Comparison of ENCODE assay signal across 11 mouse cellular contexts in genomic region chr8:12445926-12446680, GRCm38 (mm10). TPM values are rescaled to one million over a fixed set of nuclear protein-coding genes. Genes with fewer than 3 reads are reported as not detected.
DNase-seq lines count a peak whose midpoint lies in the region; ATAC-seq and TF ChIP-seq lines count a peak whose summit lies in the region.
"Had no signal": no experiment of that assay in that cellular context is flagged by ENCODE, and none has a peak within 500 bp of the region (broad histone marks: within the 10 kb centered on the region; RNA-seq: fewer than 3 reads in every experiment).

No protein-coding gene starts in this region.

- 1% methylated on average over 26 of the region's 26 CpGs for WGBS in heart, embryonic 13.5 days
- 3% methylated on average over 26 of the region's 26 CpGs for WGBS in heart, adult 2 months
- WGBS in embryonic facial prominence, embryonic 12.5 days = 1% methylated on average over 26 of the region's 26 CpGs
- 4% methylated on average over 26 of the region's 26 CpGs for WGBS in hindbrain, embryonic 15.5 days

- H3K4me1 ChIP-seq in heart, embryonic 13.5 days = no peaks in the 10 kb centered on the region
- H3K4me1 ChIP-seq in heart, adult 2 months (ENCODE audit: control insufficient read depth, insufficient read depth, low read length) = no peaks in the 10 kb centered on the region
- peaks cover 7% of the 10 kb centered on the region; the same call in 1 of the 2 replicates for H3K4me1 ChIP-seq in embryonic facial prominence, embryonic 12.5 days
- H3K4me1 ChIP-seq in hindbrain, embryonic 15.5 days (replicated peaks) = peaks cover 10% of the 10 kb centered on the region

- H3K79me2 ChIP-seq in heart, adult 2 months (replicated peaks; ENCODE audit: control insufficient read depth, insufficient read depth, low read length) = no peaks in the 10 kb centered on the region

- H3K9ac ChIP-seq in heart, embryonic 13.5 days = no peak overlapping the region
- H3K9ac ChIP-seq in heart, adult 2 months (ENCODE audit: low read depth, low read length) = no peak overlapping the region
- no peak overlapping the region for H3K9ac ChIP-seq in embryonic facial prominence, embryonic 12.5 days
- H3K9ac ChIP-seq in hindbrain, embryonic 15.5 days = 0 out of 2 replicates have a peak overlapping the region, but pooled peaks have one; percentile 19
- H3K9ac ChIP-seq: liver, embryonic 14.5 days had no signal

- H3K4me3 ChIP-seq in heart, embryonic 13.5 days = peak overlapping the region; percentile 29
- H3K4me3 ChIP-seq in heart, adult 2 months = no peak overlapping the region
- no peak overlapping the region for H3K4me3 ChIP-seq in embryonic facial prominence, embryonic 12.5 days
- H3K4me3 ChIP-seq in hindbrain, embryonic 15.5 days = peak overlapping the region; percentile 12

- no peaks in the 10 kb centered on the region for H3K9me3 ChIP-seq in heart, embryonic 13.5 days
- no peaks in the 10 kb centered on the region for H3K9me3 ChIP-seq in embryonic facial prominence, embryonic 12.5 days
- no peaks in the 10 kb centered on the region for H3K9me3 ChIP-seq in hindbrain, embryonic 15.5 days

- no peak for DNase-seq in heart, adult 2 months
- DNase-seq in neural tube, embryonic 10.5 days (ENCODE audit: extremely low spot score, low spot score) = peak; percentile 30
- no peak for DNase-seq in spleen, postnatal 4 days (ENCODE audit: low spot score in 2 of 2)
- no peak for DNase-seq in gastrocnemius, adult 18-20 months (ENCODE audit: low spot score)
- no peak for DNase-seq in spleen, adult 12 weeks (ENCODE audit: low spot score)
- DNase-seq: B cell, adult 2 months; heart, adult 11 months had no signal

- TF ChIP-seq EP300 in heart, adult 2 months (IDR thresholded peaks at IDR 0.05; ENCODE audit: insufficient read depth, low read depth, low read length) = no peak

- H3K36me3 ChIP-seq in heart, embryonic 13.5 days = no peaks in the 10 kb centered on the region
- H3K36me3 ChIP-seq in heart, adult 2 months (ENCODE audit: control insufficient read depth, insufficient read depth, low read length) = no peaks in the 10 kb centered on the region
- no peaks in the 10 kb centered on the region for H3K36me3 ChIP-seq in embryonic facial prominence, embryonic 12.5 days
- H3K36me3 ChIP-seq in hindbrain, embryonic 15.5 days = no peaks in the 10 kb centered on the region

- peak overlapping the region; percentile 45 for H3K4me2 ChIP-seq in heart, embryonic 13.5 days
- peak overlapping the region; percentile 21; the same call in 1 of the 2 replicates for H3K4me2 ChIP-seq in embryonic facial prominence, embryonic 12.5 days (replicated peaks)
- H3K4me2 ChIP-seq in hindbrain, embryonic 15.5 days = peak overlapping the region; percentile 51

- no peak overlapping the region for H3K27ac ChIP-seq in heart, embryonic 13.5 days (replicated peaks)
- H3K27ac ChIP-seq in heart, adult 2 months = no peak overlapping the region
- no peak overlapping the region for H3K27ac ChIP-seq in embryonic facial prominence, embryonic 12.5 days
- no peak overlapping the region for H3K27ac ChIP-seq in hindbrain, embryonic 15.5 days (replicated peaks)
- H3K27ac ChIP-seq: liver, embryonic 14.5 days had no signal

- ATAC-seq in heart, embryonic 13.5 days (ENCODE audit: extremely low read depth, insufficient number of reproducible peaks, low FRiP score, low TSS enrichment) = no peak
- no peak for ATAC-seq in embryonic facial prominence, embryonic 12.5 days (ENCODE audit: insufficient number of reproducible peaks, insufficient read depth, low FRiP score, low TSS enrichment)
- peak; percentile 54; the same call in 1 of the 2 replicates for ATAC-seq in hindbrain, embryonic 15.5 days (ENCODE audit: low FRiP score, low read depth)

- intact Hi-C loops in heart, adult 2 months (cut with DNase I) = no loop called here

- TF ChIP-seq CTCF in heart, adult 2 months (IDR thresholded peaks at IDR 0.05) = no peak

- peaks cover 66% of the 10 kb centered on the region for H3K27me3 ChIP-seq in heart, embryonic 13.5 days (replicated peaks)
- H3K27me3 ChIP-seq in heart, adult 2 months (ENCODE audit: control insufficient read depth, insufficient read depth, low read length) = peaks cover 6% of the 10 kb centered on the region
- peaks cover 47% of the 10 kb centered on the region for H3K27me3 ChIP-seq in embryonic facial prominence, embryonic 12.5 days
- peaks cover 22% of the 10 kb centered on the region for H3K27me3 ChIP-seq in hindbrain, embryonic 15.5 days

- TF ChIP-seq POLR2A in heart, adult 2 months (IDR thresholded peaks at IDR 0.05; ENCODE audit: insufficient read depth, low read depth, low read length) = no peak

RNA-seq across cellular contexts. Expression of gene Sox1, which starts 51.0 kb away (rescaled TPM):
- not detected in 2 replicates for polyA plus RNA-seq in heart, embryonic 13.5 days (2015; fragmentation: Nextera tagmentation; extraction: Ambion mirVana)
- total RNA-seq in heart, adult 2 months (2021) = not detected
- not detected in 2 replicates for polyA plus RNA-seq in heart, adult 2 months (2012; rRNA removed)
- 0.50 and 0.51 TPM in 2 replicates for polyA plus RNA-seq in embryonic facial prominence, embryonic 12.5 days (2016; fragmentation: Nextera tagmentation; extraction: Ambion mirVana)
- 1.9 TPM in 2 replicates for polyA plus RNA-seq in hindbrain, embryonic 15.5 days (2015; fragmentation: Nextera tagmentation; extraction: Ambion mirVana)
- not detected for total RNA-seq in gastrocnemius, adult 18-20 months (2021)
- polyA plus RNA-seq: liver, embryonic 14.5 days had no signal

Comparison
In these comparisons a context has a peak if more than half of its experiments do, and no peak if none do; other contexts are left out.
1. H3K4me3 ChIP-seq: peak in heart, embryonic 13.5 days (single experiment) and hindbrain, embryonic 15.5 days (single experiment); none in heart, adult 2 months (single experiment) and embryonic facial prominence, embryonic 12.5 days (single experiment).
2. Peak in every context shown above with its lines, with median percentiles within 50 percentile points of each other: H3K4me2 ChIP-seq.